Mouse (Mus musculus) hindbrain, embryonic 10.5 days (tissue): ENCODE measurements around the gene Rint1. TPM values are rescaled to one million over a fixed set of nuclear protein-coding genes. Genes with fewer than 3 reads are reported as not detected.
"Not testable (repeated sequence)": the region's sequence is repeated elsewhere in the genome, so short reads cannot be mapped to it uniquely, and the experiment has no call there.

ENCODE experiments used
- DNase-seq: peaks from one replicate; pipeline ENCODE4 v3.0.0-alpha.2; 2017; ENCODE audit warnings: low spot score
- H3K27ac ChIP-seq: fragments of 300-500 bp; sonication (generic); 2 replicates; pipeline ENCODE4 v1.5.1; 2016; ENCODE audit warnings: mild to moderate bottlenecking, moderate library complexity
- H3K27me3 ChIP-seq: fragments of 300-500 bp; sonication (generic); 2 replicates; pipeline ENCODE4 v1.6.1; 2016; ENCODE audit warnings: mild to moderate bottlenecking; ENCODE audit not compliant: poor library complexity, insufficient read depth, severe bottlenecking
- H3K36me3 ChIP-seq: fragments of 300-500 bp; sonication (generic); 2 replicates; pipeline ENCODE4 v1.6.1; 2016; ENCODE audit warnings: mild to moderate bottlenecking, moderate library complexity
- H3K4me1 ChIP-seq: fragments of 300-500 bp; sonication (generic); replicated peaks from 2 replicates; pipeline ENCODE4 v1.6.1; 2016; ENCODE audit warnings: mild to moderate bottlenecking
- H3K4me3 ChIP-seq: fragments of 300-500 bp; sonication (generic); 2 replicates; pipeline ENCODE4 v1.5.1; 2016; ENCODE audit warnings: mild to moderate bottlenecking, moderate library complexity
- H3K9me3 ChIP-seq: fragments of 300-500 bp; sonication (generic); 2 replicates; pipeline ENCODE4 v1.6.1; 2016; ENCODE audit warnings: mild to moderate bottlenecking, moderate library complexity
- WGBS: fragments of 180-500 bp; shearing (Covaris S2); methylation state at CpG from one replicate; pipeline ENCODE4 v1.1.7; 2016; 5-methylcytosine and 5-hydroxymethylcytosine counted together
- polyA plus RNA-seq: library from polyadenylated mRNA; unstranded; fragments of >200 nt; fragmentation: Nextera tagmentation; extraction: Ambion mirVana; gene quantifications from 2 replicates; pipeline ENCODE4 v1.2.1, GENCODE M21; 2016

The Rint1 gene
- polyA plus RNA-seq, 1 experiment from 2014 or later = 37.4 TPM

- H3K36me3 ChIP-seq = peaks cover 30% of the 10 kb centered on the region
- H3K9me3 ChIP-seq = no peaks in the 10 kb centered on the region
- peak within 1 kb of the TSS; percentile 80 for H3K4me3 ChIP-seq
- WGBS = under 1% methylated on average over 44 of the region's 44 CpGs
- peak within 1 kb of the TSS; percentile 91 for H3K27ac ChIP-seq
- DNase-seq = peak; percentile 98
- H3K27me3 ChIP-seq = no peaks in the 10 kb centered on the region
- H3K4me1 ChIP-seq = peaks cover 16% of the 10 kb centered on the region
Measured at GRCm38 (mm10) chr5:23843674-23844530, 56.4 kb downstream of the Rint1 start, which contains the start of gene Tomm7. Tomm7 (minus strand) TSS chr5:23844161.

GRCm38 (mm10) chr5:23844531-23844841, 57.0 kb downstream of the Rint1 start:
- Histone ChIP-seq H3K36me3 (peaks cover 24% of the 10 kb centered on the region), H3K27ac (peak overlapping the region; percentile 91), H3K4me1 (peaks cover 16% of the 10 kb centered on the region), H3K9me3 (no peaks in the 10 kb centered on the region), H3K27me3 (no peaks in the 10 kb centered on the region), H3K4me3 (peak overlapping the region; percentile 80)
- WGBS = 42% methylated on average over 7 of the region's 7 CpGs
- no peak for DNase-seq

- H3K9me3 ChIP-seq = no peaks in the 10 kb centered on the region
- H3K36me3 ChIP-seq = peaks cover 17% of the 10 kb centered on the region
- 87% methylated on average over 3 of the region's 3 CpGs for WGBS
- peak overlapping the region; percentile 91; the same call in 1 of the 2 replicates for H3K27ac ChIP-seq
- H3K4me1 ChIP-seq = peaks cover 16% of the 10 kb centered on the region
- no peak overlapping the region for H3K4me3 ChIP-seq
- H3K27me3 ChIP-seq = no peaks in the 10 kb centered on the region
- DNase-seq = no peak
Measured at GRCm38 (mm10) chr5:23845141-23845540, 57.6 kb downstream of the Rint1 start.

DNA sequence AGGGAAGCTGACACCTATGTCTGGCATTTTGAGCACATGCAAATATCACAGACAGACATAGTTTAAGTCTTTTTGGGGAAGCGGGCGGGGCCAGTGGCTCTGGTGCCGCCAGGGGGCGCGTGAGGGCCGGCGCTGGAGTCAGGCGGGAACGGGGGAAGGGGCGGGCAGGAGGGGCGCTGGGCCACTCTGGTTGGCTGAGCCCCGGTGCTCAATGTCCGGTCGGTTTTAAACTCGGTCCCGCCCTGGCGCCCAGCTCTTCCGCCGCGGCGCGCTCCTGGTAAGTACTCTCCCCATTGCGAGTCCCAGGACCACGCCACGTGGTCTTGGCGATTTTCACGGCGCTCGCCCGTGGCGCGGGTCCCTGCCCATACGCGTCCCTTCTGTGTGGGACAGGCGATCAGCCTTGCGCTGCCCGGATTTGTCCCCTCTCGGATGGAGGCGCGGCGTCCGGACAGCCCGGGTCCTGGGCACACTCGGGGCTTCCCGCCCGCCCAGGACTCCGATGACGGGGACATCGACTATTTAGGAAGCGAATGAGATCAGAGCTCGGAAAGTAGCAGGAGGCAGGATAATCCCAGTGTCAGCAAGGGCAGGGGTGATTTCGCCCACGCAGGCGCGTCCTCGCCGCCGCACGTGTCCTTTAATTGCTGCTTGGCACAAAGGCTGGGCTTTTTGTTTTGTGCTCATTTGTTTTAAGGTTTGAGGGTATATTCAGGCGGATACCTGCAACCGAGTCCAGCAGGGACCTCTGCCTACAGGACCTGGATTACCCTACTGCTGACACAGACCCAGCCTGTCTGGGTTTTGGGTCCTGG, 63.0 kb downstream of the Rint1 start:
- Histone ChIP-seq H3K36me3 (peaks cover 41% of the 10 kb centered on the region), H3K27me3 (no peaks in the 10 kb centered on the region), H3K4me3 (peak overlapping the region; percentile 79), H3K4me1 (peaks cover 9% of the 10 kb centered on the region), H3K27ac (peak overlapping the region; percentile 94), H3K9me3 (no peaks in the 10 kb centered on the region)
- under 1% methylated on average over 61 of the region's 61 CpGs for WGBS
- peak; percentile 94 for DNase-seq

- peaks cover 47% of the 10 kb centered on the region for H3K36me3 ChIP-seq
- peak overlapping the region; percentile 94 for H3K27ac ChIP-seq
Measured at GRCm38 (mm10) chr5:23851160-23851555, 63.6 kb downstream of the Rint1 start.

GRCm38 (mm10) chr5:23852916-23853315, 65.4 kb downstream of the Rint1 start:
- 85% methylated on average over 1 of the region's 1 CpGs for WGBS
- not testable (repeated sequence) for H3K4me1 ChIP-seq, H3K9me3 ChIP-seq, H3K4me3 ChIP-seq, H3K27ac ChIP-seq, H3K27me3 ChIP-seq, DNase-seq
- H3K36me3 ChIP-seq = peaks cover 64% of the 10 kb centered on the region

More at GRCm38 (mm10) chr5:23851160-23851555, 63.6 kb downstream of the Rint1 start:
- not testable (repeated sequence) for DNase-seq, H3K27me3 ChIP-seq, H3K4me1 ChIP-seq, H3K9me3 ChIP-seq
- 24% methylated on average over 4 of the region's 4 CpGs for WGBS
- peak overlapping the region; percentile 79 for H3K4me3 ChIP-seq

DNA sequence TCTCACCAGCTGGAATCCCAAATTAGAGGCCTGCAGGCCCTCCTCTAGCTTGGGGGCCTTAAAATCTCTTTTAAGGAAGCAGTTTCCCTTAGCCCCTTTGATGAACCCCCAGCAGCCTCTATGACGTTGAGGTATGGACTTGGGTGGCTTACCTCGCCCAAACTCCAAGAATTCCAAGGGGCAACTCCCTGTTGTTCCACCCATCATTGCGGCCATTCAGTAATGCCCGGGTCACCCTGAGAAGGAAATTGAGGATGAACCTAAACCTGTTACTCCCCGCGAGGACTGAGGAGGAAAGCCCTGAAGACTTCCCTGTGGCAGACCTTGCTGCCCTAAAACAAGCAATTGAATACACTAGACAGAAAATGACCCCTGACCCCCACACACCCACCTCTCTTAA, 68.0 kb downstream of the Rint1 start:
- 95% methylated on average over 6 of the region's 6 CpGs for WGBS
- H3K9me3 ChIP-seq = no peaks in the 10 kb centered on the region
- no peaks in the 10 kb centered on the region for H3K27me3 ChIP-seq
- H3K27ac ChIP-seq = no peak overlapping the region
- H3K36me3 ChIP-seq = peaks cover 90% of the 10 kb centered on the region
- no peak overlapping the region for H3K4me3 ChIP-seq
- no peak for DNase-seq
- peaks cover 9% of the 10 kb centered on the region for H3K4me1 ChIP-seq

- H3K4me1 ChIP-seq = peaks cover 9% of the 10 kb centered on the region
- H3K9me3 ChIP-seq = no peaks in the 10 kb centered on the region
- H3K27ac ChIP-seq = no peak overlapping the region
- H3K27me3 ChIP-seq = no peaks in the 10 kb centered on the region
- peaks cover 95% of the 10 kb centered on the region for H3K36me3 ChIP-seq
- no peak for DNase-seq
- WGBS = 86% methylated on average over 1 of the region's 1 CpGs
- H3K4me3 ChIP-seq = no peak overlapping the region
Measured at GRCm38 (mm10) chr5:23856164-23856563, 68.7 kb downstream of the Rint1 start.

DNA sequence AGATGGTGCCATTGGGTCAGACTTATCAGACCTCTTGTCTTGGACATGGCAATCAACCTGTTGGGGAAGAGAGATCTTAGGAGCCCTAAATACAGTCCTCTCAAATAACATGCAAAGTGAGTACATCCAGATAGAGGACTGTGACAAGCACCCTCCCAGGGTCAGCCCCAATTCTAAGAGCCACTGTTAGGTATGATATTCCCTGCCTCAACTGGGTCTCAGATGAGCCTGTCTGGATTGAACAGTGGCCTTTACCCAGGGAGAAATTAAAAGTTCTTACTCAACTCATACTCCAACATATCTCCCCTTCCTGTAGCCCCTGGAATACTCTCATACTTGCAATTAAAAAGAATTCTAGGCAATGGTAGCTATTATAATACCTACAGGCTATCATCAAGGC, 69.7 kb downstream of the Rint1 start:
- no peaks in the 10 kb centered on the region for H3K9me3 ChIP-seq
- H3K36me3 ChIP-seq = peaks cover 94% of the 10 kb centered on the region
- no peaks in the 10 kb centered on the region for H3K27me3 ChIP-seq
- 0 out of 2 replicates have a peak, but pooled peaks cover under 1% of the 10 kb centered on the region for H3K4me1 ChIP-seq
- H3K27ac ChIP-seq = no peak overlapping the region
- no peak for DNase-seq
- H3K4me3 ChIP-seq = no peak overlapping the region

DNA sequence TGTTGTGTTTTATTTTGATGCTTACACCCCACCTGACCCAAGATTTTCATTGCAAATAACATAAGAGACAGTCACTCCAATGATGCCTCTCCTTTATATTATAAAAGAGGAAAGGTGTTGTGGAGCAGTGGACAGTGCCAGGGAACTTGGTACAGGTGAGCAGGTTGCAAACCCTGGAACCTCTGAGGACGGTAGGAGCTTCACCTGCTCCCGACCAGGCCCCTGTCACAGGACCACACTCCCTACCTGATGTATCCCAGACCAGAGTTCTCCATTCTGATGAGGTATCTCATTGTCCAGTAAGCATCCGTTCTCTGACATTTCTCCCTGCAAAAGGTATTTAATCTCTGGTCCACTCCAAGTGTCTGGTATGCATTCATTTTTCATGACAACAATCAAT, 70.5 kb downstream of the Rint1 start:
- Histone ChIP-seq H3K27ac (no peak overlapping the region), H3K36me3 (peaks cover 86% of the 10 kb centered on the region), H3K4me3 (no peak overlapping the region), H3K4me1 (no peaks in the 10 kb centered on the region), H3K27me3 (no peaks in the 10 kb centered on the region), H3K9me3 (no peaks in the 10 kb centered on the region)
- DNase-seq = no peak
- WGBS = 88% methylated on average over 3 of the region's 3 CpGs

- no peaks in the 10 kb centered on the region for H3K4me1 ChIP-seq
- H3K27ac ChIP-seq = no peak overlapping the region
- no peaks in the 10 kb centered on the region for H3K27me3 ChIP-seq
- H3K36me3 ChIP-seq = peaks cover 80% of the 10 kb centered on the region
- 86% methylated on average over 7 of the region's 7 CpGs for WGBS
- no peaks in the 10 kb centered on the region for H3K9me3 ChIP-seq
- no peak for DNase-seq
- no peak overlapping the region for H3K4me3 ChIP-seq
Measured at GRCm38 (mm10) chr5:23858643-23859042, 71.1 kb downstream of the Rint1 start.

DNA sequence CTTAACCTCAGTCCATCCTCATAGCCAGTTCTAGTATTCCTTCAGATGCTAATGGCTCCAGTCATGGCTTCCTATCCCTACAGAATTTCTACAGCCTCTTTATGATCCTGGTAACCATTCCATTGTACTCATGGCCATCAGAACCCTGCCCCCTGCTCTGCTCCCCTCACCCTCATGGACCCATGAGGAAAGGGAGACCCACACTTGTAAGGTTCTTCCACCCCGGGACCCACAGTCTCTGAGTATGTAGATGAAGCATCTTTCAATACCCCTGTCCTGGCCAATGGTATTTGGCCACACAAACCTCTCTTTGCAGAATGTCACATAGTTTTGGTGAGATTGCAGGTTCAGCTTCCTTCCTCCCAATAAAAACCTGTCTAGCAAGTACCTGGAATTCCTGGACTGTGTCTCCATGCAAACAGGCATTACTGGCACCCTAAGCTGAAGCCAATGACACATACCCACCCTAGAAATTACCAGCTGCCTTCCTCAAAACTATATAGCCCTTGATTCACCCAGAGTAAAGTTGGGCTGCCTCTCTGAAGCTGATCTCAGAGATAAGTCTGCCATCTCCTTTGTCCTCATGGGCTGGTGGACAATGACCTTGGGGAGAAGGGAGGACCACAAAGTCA, 71.7 kb downstream of the Rint1 start:
- H3K27me3 ChIP-seq = no peaks in the 10 kb centered on the region
- H3K27ac ChIP-seq = no peak overlapping the region
- H3K9me3 ChIP-seq = no peaks in the 10 kb centered on the region
- 100% methylated on average over 1 of the region's 1 CpGs for WGBS
- peaks cover 74% of the 10 kb centered on the region for H3K36me3 ChIP-seq
- no peak for DNase-seq
- no peak overlapping the region for H3K4me3 ChIP-seq
- H3K4me1 ChIP-seq = no peaks in the 10 kb centered on the region

DNA sequence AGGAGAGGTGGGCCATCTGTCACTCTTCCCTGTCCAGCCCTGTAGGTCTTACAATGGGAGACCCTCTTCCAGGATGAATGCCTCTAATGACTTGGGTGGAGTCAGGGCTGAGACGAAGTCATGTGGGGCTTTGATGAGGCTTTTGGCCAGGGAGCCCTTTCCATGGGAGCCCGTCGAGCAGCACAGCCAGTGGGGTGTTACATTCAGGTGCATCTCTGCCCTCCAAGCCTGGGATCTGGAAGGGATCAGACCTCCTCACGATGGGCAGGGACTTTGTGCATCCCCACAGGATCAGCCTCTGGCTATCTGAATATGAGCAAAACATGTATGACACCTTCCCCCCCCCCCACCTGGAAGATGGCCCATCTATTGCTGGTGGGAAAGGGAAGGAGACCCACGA, 72.4 kb downstream of the Rint1 start:
- Histone ChIP-seq H3K4me1 (no peaks in the 10 kb centered on the region), H3K27me3 (no peaks in the 10 kb centered on the region), H3K9me3 (no peaks in the 10 kb centered on the region), H3K27ac (no peak overlapping the region), H3K36me3 (peaks cover 67% of the 10 kb centered on the region), H3K4me3 (no peak overlapping the region)
- WGBS = 80% methylated on average over 5 of the region's 5 CpGs
- no peak for DNase-seq
